Mouse (Mus musculus) heart, adult 2 months (tissue): ENCODE data around the gene P4ha2.

Experiments used
- CTCF ChIP-seq: fragments of 200-600 bp; IDR thresholded peaks from 2 replicates; pipeline ENCODE4 v1.8.1; 2022; ENCODE audit warnings: antibody characterized with exemption, mild to moderate bottlenecking, moderate library complexity
- POLR2A ChIP-seq: fragments of 200-500 bp; IDR thresholded peaks from 2 replicates; pipeline ENCODE4 v1.6.1; 2011; ENCODE audit warnings: mild to moderate bottlenecking, low read depth, low read length, control low read depth; ENCODE audit not compliant: insufficient read depth

DNA sequence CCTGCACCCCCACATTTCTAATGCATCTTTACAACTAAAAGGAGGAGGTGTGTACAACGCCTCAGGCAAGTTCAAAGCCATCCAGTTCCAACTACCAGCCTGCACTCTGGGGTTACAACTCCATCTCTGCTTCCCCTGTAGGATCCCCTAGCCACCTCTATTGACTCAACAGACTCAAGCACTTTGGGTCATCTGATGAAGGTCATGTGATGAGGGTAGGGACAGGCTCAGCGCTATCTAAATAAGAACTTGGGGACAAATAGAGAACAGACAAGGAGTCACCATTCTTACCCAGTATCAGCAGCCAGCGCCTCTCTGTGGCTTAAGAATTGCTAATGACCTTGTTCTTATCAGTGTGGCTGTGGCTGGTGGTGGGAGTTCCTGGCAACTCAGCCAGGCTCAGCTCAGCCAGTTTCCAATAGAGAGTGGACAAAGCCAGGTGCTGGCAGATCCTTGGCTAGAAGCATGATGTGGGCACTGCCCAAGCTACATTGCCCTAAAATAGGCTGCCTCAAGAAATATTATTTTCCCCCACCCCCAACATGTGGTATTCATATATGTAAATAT, 35.4 kb upstream of the P4ha2 start:
- no peak for TF ChIP-seq POLR2A
- no peak for TF ChIP-seq CTCF
